Mouse (Mus musculus) liver, embryonic 14.5 days (tissue): ENCODE results near the gene St14. TPM values are rescaled to one million over a fixed set of nuclear protein-coding genes. Genes with fewer than 3 reads are reported as not detected.

ENCODE experiments used
- ATAC-seq: fragments of 200-750 bp; cut with Nextera tagmentation; 2 replicates; pipeline ENCODE4 v1.8.0; 2017; ENCODE audit warnings: moderate number of reproducible peaks, mild to moderate bottlenecking, moderate library complexity; ENCODE audit not compliant: insufficient read depth
- DNase-seq, 3 experiments: peaks; one replicate each; pipeline ENCODE4 v3.0.0-alpha.2; 2012 to 2013; ENCODE audit warnings: low read depth in 3 of 3, low spot score in 3 of 3
- H3K27ac ChIP-seq: fragments of 300-500 bp; sonication (generic); 2 replicates; pipeline ENCODE4 v1.5.1; 2014; ENCODE audit warnings: moderate library complexity, mild to moderate bottlenecking, control low read depth, inconsistent platforms
- H3K27me3 ChIP-seq: fragments of 300-500 bp; sonication (generic); 2 replicates; pipeline ENCODE4 v1.6.1; 2014; ENCODE audit warnings: mild to moderate bottlenecking, low read length, moderate library complexity; ENCODE audit not compliant: control insufficient read depth, insufficient read depth
- H3K36me3 ChIP-seq: fragments of 300-500 bp; sonication (generic); replicated peaks from 2 replicates; pipeline ENCODE4 v1.6.1; 2014; ENCODE audit warnings: low read depth; ENCODE audit not compliant: control insufficient read depth, insufficient read depth
- H3K4me1 ChIP-seq, 2 experiments: fragments of 200-500 bp in 1 of 2; fragments of 300-500 bp in 1 of 2; sonication (generic) in 1 of 2; replicated peaks; 2 replicates each; pipeline ENCODE4 v1.6.1; 2012 to 2014; ENCODE audit warnings: antibody characterized with exemption in 1 of 2, inconsistent platforms in 1 of 2, low read length in 1 of 2; ENCODE audit not compliant: control insufficient read depth in 2 of 2, insufficient read depth in 2 of 2
- H3K4me2 ChIP-seq: fragments of 300-500 bp; sonication (generic); 2 replicates; pipeline ENCODE4 v1.6.1; 2014; ENCODE audit warnings: low read depth, mild to moderate bottlenecking, control low read depth, moderate library complexity
- H3K4me3 ChIP-seq, 2 experiments: fragments of 200-500 bp in 1 of 2; fragments of 300-500 bp in 1 of 2; sonication (generic) in 1 of 2; 2 replicates each; pipeline ENCODE4 v1.5.1; 2012 to 2014; ENCODE audit warnings: low read depth in 2 of 2, low read length in 2 of 2, mild to moderate bottlenecking in 2 of 2, control low read depth in 1 of 2, inconsistent platforms in 1 of 2, moderate library complexity in 1 of 2; ENCODE audit not compliant: insufficient read depth in 1 of 2
- H3K9ac ChIP-seq: fragments of 300-500 bp; sonication (generic); replicated peaks from 2 replicates; pipeline ENCODE4 v1.6.1; 2014; ENCODE audit warnings: mild to moderate bottlenecking, control low read depth, moderate library complexity
- H3K9me3 ChIP-seq: fragments of 300-500 bp; sonication (generic); 2 replicates; pipeline ENCODE4 v1.6.1; 2016; ENCODE audit warnings: low read length, mixed read lengths; ENCODE audit not compliant: control insufficient read depth
- CTCF ChIP-seq: IDR thresholded peaks from 2 replicates; pipeline ENCODE4 v1.5.1; 2016; ENCODE audit warnings: antibody characterized with exemption, low read depth, control low read depth
- EP300 ChIP-seq: IDR thresholded peaks from 2 replicates; pipeline ENCODE4 v1.6.1; 2016; ENCODE audit warnings: antibody characterized with exemption, low read depth
- WGBS: fragments of 180-500 bp; shearing (Covaris S2); extraction: QIAGEN DNeasy Blood & Tissue Kit; methylation state at CpG from one replicate; pipeline ENCODE4 v1.1.7; 2014; ENCODE audit not compliant: insufficient replicate concordance; 5-methylcytosine and 5-hydroxymethylcytosine counted together
- polyA plus RNA-seq, 2 experiments: library from polyadenylated mRNA; depleted of rRNA in 1 of 2; stranded (reverse) in 1 of 2; unstranded in 1 of 2; fragments of >200 nt; fragmentation: Nextera tagmentation in 1 of 2; extraction: Ambion mirVana in 1 of 2; gene quantifications; 2 replicates each; pipeline versions ENCODE4 v1.2.1 to v1.2.3; 2012 to 2014

St14 gene
- polyA plus RNA-seq (2012; rRNA removed), result 0.22 and 0.37 TPM in 2 replicates
- 0.14 and 0.33 TPM in 2 replicates for polyA plus RNA-seq (2014; fragmentation: Nextera tagmentation; extraction: Ambion mirVana)

DNA sequence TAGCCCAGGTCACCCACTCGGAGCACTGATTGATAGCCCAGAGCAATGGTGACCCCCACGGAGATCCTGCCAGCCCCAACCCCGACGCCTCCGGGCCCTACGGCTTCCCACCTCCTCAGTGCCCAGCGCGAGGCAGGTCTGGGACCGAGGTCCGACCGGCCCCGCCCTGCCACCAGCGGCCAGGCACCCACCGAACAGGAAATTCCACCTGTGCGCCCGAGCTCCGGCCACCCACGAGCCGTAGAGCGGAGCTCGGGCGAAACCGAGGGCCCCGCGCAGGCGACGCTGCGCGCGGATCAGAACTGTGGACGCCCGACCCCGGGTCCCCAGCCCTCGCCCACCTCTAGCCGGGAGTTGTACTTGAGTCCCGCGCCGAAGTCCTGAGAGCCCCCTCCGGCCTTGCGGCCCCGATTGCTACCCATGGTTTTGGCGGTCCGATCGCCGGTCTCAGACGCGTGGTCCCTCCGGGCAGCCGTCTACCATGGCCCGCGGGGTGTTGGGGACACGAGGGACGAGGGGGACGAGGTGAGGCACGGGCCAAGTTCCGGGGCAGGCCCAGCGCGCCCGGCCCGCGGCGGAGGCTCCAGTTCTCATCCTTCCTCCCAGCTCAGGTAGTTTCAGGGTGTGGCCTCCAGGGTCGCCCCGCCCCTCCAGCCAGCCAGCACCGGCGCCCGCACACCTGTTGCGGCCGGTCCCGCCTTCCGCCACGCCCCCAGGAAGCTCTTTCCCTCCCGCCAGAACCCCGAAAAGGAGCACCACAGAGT is at the start of gene St14:
TSS of gene St14 (minus strand) at position 649 of the 764 bp plus-strand sequence.
- TF ChIP-seq EP300, result no peak
- no peak for TF ChIP-seq CTCF
- Histone ChIP-seq H3K27ac (no peak within 1 kb of the TSS), H3K9me3 (no peaks in the 10 kb centered on the region), H3K4me3 (peak within 1 kb of the TSS; percentile 11 to 35; a peak in 3 of 4 replicates), H3K27me3 (peaks cover 58% of the 10 kb centered on the region), H3K4me1 (no peaks in the 10 kb centered on the region), H3K36me3 (no peaks in the 10 kb centered on the region), H3K4me2 (peak within 1 kb of the TSS; percentile 60), H3K9ac (no peak within 1 kb of the TSS)
- ATAC-seq, result no peak
- DNase-seq, result no peak
- under 1% methylated on average over 74 of the region's 74 CpGs for WGBS

GRCm38 (mm10) chr9:31177692-31178091 is 46.0 kb upstream of the St14 start:
- no peak for TF ChIP-seq CTCF
- TF ChIP-seq EP300, result no peak
- 86% methylated on average over 6 of the region's 6 CpGs for WGBS
- H3K4me3 ChIP-seq, result no peak overlapping the region
- no peak overlapping the region for H3K27ac ChIP-seq
- H3K4me2 ChIP-seq, result no peak overlapping the region
- no peaks in the 10 kb centered on the region for H3K9me3 ChIP-seq
- peaks cover 0 to 6% of the 10 kb centered on the region in 2 experiments; a peak in 2 of 4 replicates for H3K4me1 ChIP-seq
- H3K27me3 ChIP-seq, result no peaks in the 10 kb centered on the region
- no peak for DNase-seq
- ATAC-seq, result no peak
- H3K9ac ChIP-seq, result no peak overlapping the region
- peaks cover 22% of the 10 kb centered on the region for H3K36me3 ChIP-seq

GRCm38 (mm10) chr9:31176379-31177130 is 44.9 kb upstream of the St14 start:
- Histone ChIP-seq H3K4me1 (peaks cover 0 to under 1% of the 10 kb centered on the region in 2 experiments; a peak in 1 of 4 replicates), H3K9me3 (no peaks in the 10 kb centered on the region), H3K36me3 (peaks cover 25% of the 10 kb centered on the region), H3K9ac (no peak overlapping the region), H3K4me2 (no peak overlapping the region), H3K4me3 (no peak overlapping the region), H3K27me3 (no peaks in the 10 kb centered on the region), H3K27ac (no peak overlapping the region)
- TF ChIP-seq CTCF, result no peak
- no peak for TF ChIP-seq EP300
- ATAC-seq, result no peak
- WGBS, result 79% methylated on average over 8 of the region's 8 CpGs
- no peak for DNase-seq

DNA sequence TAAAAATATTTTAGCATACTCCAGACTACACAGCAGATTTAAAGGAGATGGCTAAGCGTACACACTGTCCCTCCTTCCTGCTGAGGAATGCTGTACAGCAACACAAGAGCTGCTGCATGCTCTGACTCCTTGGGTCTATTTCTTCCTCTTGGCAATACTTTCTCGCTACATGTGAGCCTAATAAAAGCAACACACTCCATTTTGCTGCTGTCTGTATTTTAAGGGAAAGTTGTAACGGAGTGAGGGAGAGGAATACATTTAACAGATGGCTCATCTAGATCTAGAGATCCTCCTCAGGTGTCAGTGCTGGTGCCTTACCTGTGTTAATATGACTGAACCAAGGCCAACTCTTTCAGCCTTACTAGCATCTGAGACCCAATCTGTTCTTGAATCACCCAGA is 44.3 kb upstream of the St14 start:
- H3K27me3 ChIP-seq, result no peaks in the 10 kb centered on the region
- no peak overlapping the region for H3K4me3 ChIP-seq
- no peak for DNase-seq
- WGBS, result 88% methylated on average over 3 of the region's 3 CpGs
- H3K9ac ChIP-seq, result no peak overlapping the region
- no peak overlapping the region for H3K4me2 ChIP-seq
- H3K4me1 ChIP-seq, result no peaks in the 10 kb centered on the region
- peaks cover 25% of the 10 kb centered on the region for H3K36me3 ChIP-seq
- H3K27ac ChIP-seq, result no peak overlapping the region
- no peaks in the 10 kb centered on the region for H3K9me3 ChIP-seq
- ATAC-seq, result no peak
- TF ChIP-seq EP300, result no peak
- TF ChIP-seq CTCF, result no peak

DNA sequence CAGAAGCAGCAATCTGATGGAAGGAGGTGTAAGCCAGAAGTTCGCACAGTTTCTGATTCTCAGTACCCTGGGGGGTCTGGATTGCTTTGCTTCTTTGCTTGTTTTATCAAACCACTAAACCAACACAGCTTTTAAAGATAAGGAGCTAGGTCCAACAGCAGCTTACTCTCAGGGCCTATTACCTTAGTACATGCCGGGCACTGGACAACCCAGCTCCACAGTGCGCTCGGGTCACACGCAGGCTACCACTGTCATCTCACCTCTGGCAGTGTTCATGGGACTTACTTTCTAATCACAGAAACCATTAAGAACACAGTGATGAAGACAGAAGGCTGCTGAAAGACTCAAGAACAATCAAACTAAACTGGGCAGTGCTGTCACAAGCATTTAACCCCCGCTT is 43.7 kb upstream of the St14 start:
- Histone ChIP-seq H3K27me3 (no peaks in the 10 kb centered on the region), H3K4me2 (no peak overlapping the region), H3K27ac (no peak overlapping the region), H3K9ac (no peak overlapping the region), H3K36me3 (peaks cover 25% of the 10 kb centered on the region), H3K4me1 (no peaks in the 10 kb centered on the region), H3K4me3 (no peak overlapping the region), H3K9me3 (no peaks in the 10 kb centered on the region)
- no peak for DNase-seq
- no peak for TF ChIP-seq EP300
- no peak for TF ChIP-seq CTCF
- 72% methylated on average over 6 of the region's 6 CpGs for WGBS
- ATAC-seq, result no peak
